Mouse (Mus musculus) C2C12 (cell line): ENCODE results near the gene Tmbim1. TPM values are rescaled to one million over a fixed set of nuclear protein-coding genes. Genes with fewer than 3 reads are reported as not detected.
"Not testable (repeated sequence)": the region's sequence is repeated elsewhere in the genome, so short reads cannot be mapped to it uniquely, and the experiment has no call there.

Experiments
- H3K27me3 ChIP-seq: one replicate; pipeline ENCODE4 v1.6.1; 2011; ENCODE audit not compliant: control insufficient read depth, insufficient read depth, insufficient read length
- H3K36me3 ChIP-seq: one replicate; pipeline ENCODE4 v1.6.1; 2011; ENCODE audit not compliant: control insufficient read depth, insufficient read depth
- H3K4me3 ChIP-seq: one replicate; pipeline ENCODE4 v1.5.1; 2011; ENCODE audit warnings: mild to moderate bottlenecking, control low read depth; ENCODE audit not compliant: poor library complexity, insufficient read depth, severe bottlenecking
- H3K79me2 ChIP-seq: one replicate; pipeline ENCODE4 v1.6.1; 2011; ENCODE audit not compliant: control insufficient read depth, insufficient read depth
- H3K79me3 ChIP-seq: one replicate; pipeline ENCODE4 v1.6.1; 2011; ENCODE audit warnings: low read depth, control low read depth
- H3ac ChIP-seq: one replicate; pipeline ENCODE3; 2011; ENCODE audit warnings: low read depth; ENCODE audit not compliant: control insufficient read depth, insufficient read length
- CEBPB ChIP-seq: IDR thresholded peaks from one replicate; pipeline ENCODE4 v1.6.1; 2011; ENCODE audit warnings: low read depth, mild to moderate bottlenecking, control low read depth, moderate library complexity
- CTCF ChIP-seq: IDR thresholded peaks from one replicate; pipeline ENCODE4 v1.5.1; 2011; ENCODE audit not compliant: control insufficient read depth, insufficient read depth, insufficient read length
- FOSL1 ChIP-seq: IDR thresholded peaks from one replicate; pipeline ENCODE4 v1.8.0; 2011; ENCODE audit warnings: mild to moderate bottlenecking, low read length; ENCODE audit not compliant: poor library complexity, insufficient read depth, severe bottlenecking
- MAX ChIP-seq: IDR thresholded peaks from one replicate; pipeline ENCODE4 v1.6.1; 2011; ENCODE audit warnings: mild to moderate bottlenecking, control low read depth
- MYOD1 ChIP-seq: IDR thresholded peaks from one replicate; pipeline ENCODE4 v1.6.1; 2011; ENCODE audit warnings: low read depth; ENCODE audit not compliant: control insufficient read depth, insufficient read length
- MYOG ChIP-seq: IDR thresholded peaks from one replicate; pipeline ENCODE4 v1.6.1; 2011; ENCODE audit not compliant: control insufficient read depth, insufficient read length; ENCODE audit errors: extremely low read depth
- USF1 ChIP-seq: IDR thresholded peaks from one replicate; pipeline ENCODE4 v1.6.1; 2011; ENCODE audit warnings: low read depth, mild to moderate bottlenecking, control low read depth, moderate library complexity
- polyA plus RNA-seq: library from polyadenylated mRNA; unstranded; fragments of >200 nt; fragmentation: generic; extraction: Trizol; gene quantifications from one replicate; pipeline ENCODE4 v1.2.1, GENCODE M21; 2012; ENCODE audit warnings: missing spikeins

Gene Tmbim1
- polyA plus RNA-seq, 1 experiment, result 38.1 TPM

DNA sequence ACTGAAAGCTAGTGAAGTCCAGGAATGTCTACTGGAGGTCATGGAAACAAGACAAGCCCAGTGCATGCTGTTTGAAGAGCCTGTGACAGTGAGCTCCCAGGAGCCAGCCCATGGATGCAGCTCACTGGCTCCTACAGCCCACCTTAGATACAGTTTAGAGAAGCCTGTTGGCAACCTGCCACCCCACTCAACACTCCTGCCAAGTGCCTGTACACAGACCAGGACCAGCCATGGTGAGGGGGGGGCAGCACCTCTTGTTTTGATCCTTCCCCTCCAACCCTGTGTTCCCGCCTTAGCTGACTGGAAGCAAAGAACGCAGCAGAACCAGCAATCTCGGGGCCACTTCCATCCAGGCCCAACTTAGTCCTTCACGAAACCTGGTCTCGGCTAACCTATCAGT is 15.3 kb downstream of the Tmbim1 start:
- peaks cover 63% of the 10 kb centered on the region for H3K36me3 ChIP-seq
- no peak for TF ChIP-seq FOSL1
- TF ChIP-seq CEBPB, result no peak
- no peak for TF ChIP-seq CTCF
- no peak for TF ChIP-seq MYOG
- no peak for TF ChIP-seq USF1
- no peak for TF ChIP-seq MYOD1
- no peak for TF ChIP-seq MAX
- H3K27me3 ChIP-seq, result no peaks in the 10 kb centered on the region
- no peak overlapping the region for H3K4me3 ChIP-seq
- H3K79me2 ChIP-seq, result peaks cover 27% of the 10 kb centered on the region
- no peak overlapping the region for H3ac ChIP-seq
- H3K79me3 ChIP-seq, result peaks cover 9% of the 10 kb centered on the region

DNA sequence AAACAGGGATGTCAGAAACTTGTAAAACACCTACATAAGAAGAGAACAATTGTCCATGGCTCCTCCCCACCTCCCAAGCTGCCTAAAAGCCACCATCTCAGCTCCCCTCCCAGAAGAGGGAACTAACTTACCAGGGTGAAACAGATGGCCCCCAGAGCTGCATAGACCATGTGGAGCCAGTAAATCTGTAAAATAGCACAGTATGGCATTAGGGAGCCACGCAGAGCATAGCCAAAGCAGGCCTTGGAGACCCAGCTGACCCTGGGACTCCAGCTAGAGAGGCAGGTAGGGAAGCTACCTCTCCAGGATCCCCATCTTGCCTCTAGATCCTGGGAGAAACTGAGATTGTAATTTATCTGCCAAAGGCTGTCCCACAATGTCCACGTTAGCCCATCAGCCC is 15.7 kb downstream of the Tmbim1 start:
- no peak overlapping the region for H3K4me3 ChIP-seq
- H3ac ChIP-seq, result no peak overlapping the region
- peaks cover 7% of the 10 kb centered on the region for H3K79me3 ChIP-seq
- TF ChIP-seq USF1 (no peak), CEBPB (no peak), MAX (no peak), CTCF (no peak), MYOG (no peak), FOSL1 (no peak), MYOD1 (no peak)
- H3K79me2 ChIP-seq, result peaks cover 25% of the 10 kb centered on the region
- H3K36me3 ChIP-seq, result peaks cover 63% of the 10 kb centered on the region
- no peaks in the 10 kb centered on the region for H3K27me3 ChIP-seq

DNA sequence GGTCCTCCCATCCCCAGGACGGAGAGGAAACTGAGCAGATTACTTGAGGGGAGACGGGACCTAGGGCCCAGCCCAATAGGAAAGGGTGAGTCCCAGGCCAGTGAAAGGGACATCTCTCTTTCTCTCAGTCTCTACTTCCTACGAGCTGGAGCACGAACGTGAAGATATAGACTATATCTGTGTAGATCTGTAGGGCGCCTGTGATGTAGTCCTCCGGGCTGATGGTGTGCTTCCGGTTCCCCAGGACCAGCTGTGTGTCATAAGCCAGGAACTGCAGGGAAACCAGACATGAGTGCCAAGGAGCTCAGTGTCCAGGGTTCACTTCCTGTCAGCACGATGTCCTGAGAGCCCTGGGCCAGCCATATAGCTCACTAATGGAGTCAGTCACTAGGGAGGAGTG is 16.2 kb downstream of the Tmbim1 start:
- H3K36me3 ChIP-seq, result peaks cover 61% of the 10 kb centered on the region
- H3K79me2 ChIP-seq, result peaks cover 21% of the 10 kb centered on the region
- H3K27me3 ChIP-seq, result no peaks in the 10 kb centered on the region
- no peak overlapping the region for H3ac ChIP-seq
- no peak overlapping the region for H3K4me3 ChIP-seq
- TF ChIP-seq MYOD1 (no peak), MYOG (no peak), MAX (no peak), CEBPB (no peak), CTCF (no peak), USF1 (no peak), FOSL1 (no peak)
- peaks cover 4% of the 10 kb centered on the region for H3K79me3 ChIP-seq

DNA sequence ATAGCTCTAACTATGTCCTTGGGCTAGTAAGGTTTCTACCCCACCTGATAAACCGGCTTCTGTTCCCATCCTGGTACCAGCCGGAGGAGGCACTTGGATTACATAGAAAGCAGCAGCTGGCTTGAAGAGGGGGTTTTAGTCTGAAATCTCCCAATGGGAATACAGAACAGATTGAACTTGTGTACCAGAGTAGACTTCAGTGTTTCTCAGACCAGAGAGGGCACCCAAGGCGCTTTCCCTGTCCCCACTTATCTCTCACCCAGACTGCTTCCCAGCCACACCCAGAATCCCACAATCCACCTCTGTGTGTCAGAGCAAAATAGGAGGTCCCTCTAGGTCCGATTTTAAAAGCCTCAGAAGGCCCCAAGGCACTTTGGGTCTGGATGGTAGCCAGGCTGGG is 17.1 kb downstream of the Tmbim1 start:
- Histone ChIP-seq H3K36me3 (peaks cover 54% of the 10 kb centered on the region), H3K4me3 (no peak overlapping the region)
- TF ChIP-seq USF1, result no peak
- TF ChIP-seq CEBPB, result no peak
- TF ChIP-seq MYOG, result no peak
- TF ChIP-seq FOSL1, result no peak
- TF ChIP-seq CTCF, result no peak
- no peak for TF ChIP-seq MYOD1
- TF ChIP-seq MAX, result no peak

DNA sequence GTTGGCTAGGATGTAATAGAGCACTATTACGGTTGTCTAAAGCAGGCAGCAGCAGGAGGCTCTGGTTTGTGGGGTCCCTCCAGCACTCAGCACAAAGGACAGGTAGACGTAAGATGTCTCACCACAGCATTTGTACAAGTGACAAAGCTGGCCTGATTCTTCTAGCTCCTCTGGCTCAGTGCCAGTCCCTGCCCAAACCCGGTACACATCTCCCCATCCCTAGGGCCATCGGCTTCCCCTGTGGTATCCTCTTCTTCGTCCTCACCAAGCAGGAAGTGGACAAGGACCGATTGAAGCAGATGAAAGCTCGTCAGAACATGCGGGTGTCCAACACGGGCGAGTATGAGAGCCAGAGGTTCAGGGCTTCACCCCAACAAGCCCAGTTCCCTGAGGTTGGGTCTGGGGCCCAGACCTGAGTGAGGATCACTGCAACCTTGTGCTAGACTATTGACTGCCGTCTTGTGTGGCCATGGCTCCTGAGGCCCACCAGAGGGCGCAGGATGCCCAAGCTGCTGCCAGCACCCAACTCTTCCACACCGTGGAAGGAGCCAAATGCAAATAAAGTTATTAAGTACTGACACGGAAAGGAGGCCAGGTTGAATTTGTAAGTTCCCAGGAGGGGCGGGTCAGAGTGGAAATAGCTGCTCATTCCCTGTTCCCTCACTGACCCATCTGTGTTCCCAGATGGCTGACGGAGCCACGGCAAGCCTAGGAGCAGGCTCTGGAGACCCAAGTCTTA is 18.4 kb downstream of the Tmbim1 start:
- peaks cover 31% of the 10 kb centered on the region for H3K79me2 ChIP-seq
- peaks cover 10% of the 10 kb centered on the region for H3K79me3 ChIP-seq
- peaks cover 57% of the 10 kb centered on the region for H3K36me3 ChIP-seq
- not testable (repeated sequence) for H3K4me3 ChIP-seq, H3ac ChIP-seq, H3K27me3 ChIP-seq

More for the DNA sequence above, 17.1 kb downstream of the Tmbim1 start:
- H3K79me2 ChIP-seq, result peaks cover 21% of the 10 kb centered on the region
- H3K79me3 ChIP-seq, result peaks cover 6% of the 10 kb centered on the region
- no peaks in the 10 kb centered on the region for H3K27me3 ChIP-seq
- no peak overlapping the region for H3ac ChIP-seq

DNA sequence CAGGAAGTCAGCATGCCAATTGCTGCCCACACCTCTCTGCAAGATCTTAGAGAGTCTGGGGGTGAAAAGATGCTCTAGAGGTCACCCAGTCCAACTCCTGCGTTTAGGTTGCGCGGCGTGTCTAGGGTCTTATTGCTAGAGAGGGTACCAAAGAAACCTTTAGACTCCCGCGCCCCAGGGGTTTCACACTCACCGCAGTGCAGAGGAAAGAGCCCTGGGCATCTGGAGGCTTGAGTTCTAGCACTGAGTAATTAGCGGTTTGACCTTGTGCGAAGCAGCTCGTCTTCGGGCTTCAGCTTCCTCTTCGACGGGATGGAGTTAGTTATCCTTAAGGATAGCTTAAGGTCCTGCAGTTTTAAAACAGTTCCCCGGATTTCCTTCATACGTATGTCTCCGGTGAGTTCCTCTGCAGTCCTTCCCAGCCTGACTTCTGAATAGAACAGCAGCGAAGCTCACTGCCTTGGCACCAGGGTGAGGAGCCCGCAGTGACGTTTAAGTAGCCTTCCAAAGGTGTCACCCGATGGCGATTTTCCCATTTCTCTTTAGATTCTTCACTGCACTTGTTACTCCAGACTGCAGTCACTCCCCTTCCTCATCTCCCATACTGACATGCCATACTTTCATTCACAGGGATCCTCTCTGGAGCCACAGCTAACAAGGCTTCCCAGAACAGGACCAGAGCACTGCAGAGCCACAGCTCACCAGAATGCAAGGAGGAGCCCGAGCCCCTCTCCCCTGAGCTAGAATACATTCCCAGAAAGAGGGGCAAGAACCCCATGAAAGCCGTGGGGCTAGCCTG is 20.0 kb downstream of the Tmbim1 start:
- no peak for TF ChIP-seq USF1
- TF ChIP-seq MAX, result no peak
- no peak for TF ChIP-seq FOSL1
- TF ChIP-seq CEBPB, result no peak
- TF ChIP-seq MYOD1, result no peak
- no peak for TF ChIP-seq MYOG
- no peak for TF ChIP-seq CTCF
- Histone ChIP-seq H3ac (peak overlapping the region; percentile 80), H3K27me3 (no peaks in the 10 kb centered on the region), H3K79me2 (peaks cover 31% of the 10 kb centered on the region), H3K79me3 (peaks cover 10% of the 10 kb centered on the region), H3K4me3 (peak overlapping the region; percentile 57), H3K36me3 (peaks cover 60% of the 10 kb centered on the region)
